Mouse (Mus musculus) layer of hippocampus, postnatal 14 days (tissue): Measurements from ENCODE around the gene Ccnf. TPM values are rescaled to one million over a fixed set of nuclear protein-coding genes. Genes with fewer than 3 reads are reported as not detected.

Source experiments
- DNase-seq, 2 experiments: peaks; one replicate each; pipeline ENCODE4 v3.0.0; 2021 to 2022; ENCODE audit warnings: low spot score in 2 of 2, mixed read lengths in 1 of 2
- total RNA-seq, 2 experiments: library from RNA; stranded (reverse); gene quantifications; 2 replicates each; pipeline ENCODE4 v1.2.3; 2021

The Ccnf gene
- total RNA-seq, 2 experiments from 2014 or later: 5.9 to 8.2 TPM

- DNase-seq: no peak
Observed at GRCm38 (mm10) chr17:24225851-24226250, 25.4 kb downstream of the Ccnf start.

- no peak for DNase-seq
Observed at GRCm38 (mm10) chr17:24224741-24225140, 26.5 kb downstream of the Ccnf start.

- no peak for DNase-seq
Observed at GRCm38 (mm10) chr17:24223513-24223912, 27.8 kb downstream of the Ccnf start.

- no peak for DNase-seq
Observed at GRCm38 (mm10) chr17:24222653-24223052, 28.6 kb downstream of the Ccnf start.

- peak; percentile 83 to 94 for DNase-seq
Observed at GRCm38 (mm10) chr17:24220435-24221411, 30.6 kb downstream of the Ccnf start, which contains the start of gene Tedc2. TSS of gene Tedc2 (minus strand) at chr17:24220851.

- DNase-seq: no peak
Observed at GRCm38 (mm10) chr17:24216836-24217235, 34.4 kb downstream of the Ccnf start.

- DNase-seq: no peak
Observed at GRCm38 (mm10) chr17:24213186-24213585, 38.1 kb downstream of the Ccnf start.

- no peak for DNase-seq
Observed at GRCm38 (mm10) chr17:24212441-24213018, 38.8 kb downstream of the Ccnf start.

GRCm38 (mm10) chr17:24211631-24212440, 39.4 kb downstream of the Ccnf start:
- DNase-seq: peak; percentile 79 to 91

GRCm38 (mm10) chr17:24210591-24210990, 40.7 kb downstream of the Ccnf start:
- DNase-seq: no peak

- no peak for DNase-seq
Observed at GRCm38 (mm10) chr17:24209916-24210240, 41.4 kb downstream of the Ccnf start.

- DNase-seq: peak in 1 of 2 experiments; percentile 58
Observed at GRCm38 (mm10) chr17:24209043-24209915, 42.0 kb downstream of the Ccnf start, which contains the start of gene Ntn3. TSS of gene Ntn3 (minus strand) at chr17:24209531.

- DNase-seq: no peak
Observed at GRCm38 (mm10) chr17:24208641-24209042, 42.6 kb downstream of the Ccnf start.

GRCm38 (mm10) chr17:24207768-24208640, 43.3 kb downstream of the Ccnf start:
- no peak for DNase-seq

- DNase-seq: peak; percentile 76 to 79
Observed at GRCm38 (mm10) chr17:24206451-24207351, 44.6 kb downstream of the Ccnf start.

GRCm38 (mm10) chr17:24205908-24206361, 45.3 kb downstream of the Ccnf start:
- DNase-seq: peak in 1 of 2 experiments; percentile 53

- peak; percentile 95 to 96 for DNase-seq
Observed at GRCm38 (mm10) chr17:24205284-24205888, 45.9 kb downstream of the Ccnf start, which contains the start of gene Tbc1d24. TSS of gene Tbc1d24 (minus strand) at chr17:24205562.

GRCm38 (mm10) chr17:24204846-24205245, 46.4 kb downstream of the Ccnf start:
- no peak for DNase-seq
